Mouse (Mus musculus): Measurements from ENCODE around the gene Lrig1.

GRCm38 (mm10) chr6:94634274-94634673 is 65.7 kb downstream of the Lrig1 start:
- TF ChIP-seq POLR2A (IDR thresholded peaks at IDR 0.05; ENCODE audit: borderline replicate concordance, control insufficient read depth, low read depth, low read length) (no peak), CTCF (IDR thresholded peaks at IDR 0.05; ENCODE audit: control insufficient read depth, insufficient read depth, low read length) (no peak)

Data from bone marrow, adult 2 months (tissue).